Mouse (Mus musculus): ENCODE measurements around the gene Keap1.
"Not testable (repeated sequence)": the region's sequence is repeated elsewhere in the genome, so short reads cannot be mapped to it uniquely, and the experiment has no call there.

Gene Keap1

GRCm38 (mm10) chr9:21233366-21233765 lies 5.8 kb downstream of the Keap1 start:
- no peak for DNase-seq (ENCODE audit: low read depth, low spot score)

- no peak for DNase-seq (ENCODE audit: low read depth, low spot score)
Observed at GRCm38 (mm10) chr9:21232867-21233266, 6.3 kb downstream of the Keap1 start.

- no peak for DNase-seq (ENCODE audit: low read depth, low spot score)
Observed at GRCm38 (mm10) chr9:21231551-21231950, 7.6 kb downstream of the Keap1 start.

- DNase-seq (ENCODE audit: low read depth, low spot score): no peak
Observed at GRCm38 (mm10) chr9:21227342-21227741, 11.8 kb downstream of the Keap1 start.

GRCm38 (mm10) chr9:21225415-21225758 lies 13.8 kb downstream of the Keap1 start:
- DNase-seq (ENCODE audit: low read depth, low spot score): no peak

- DNase-seq (ENCODE audit: low read depth, low spot score): no peak
Observed at GRCm38 (mm10) chr9:21224576-21225414, 14.4 kb downstream of the Keap1 start.

GRCm38 (mm10) chr9:21223906-21224305 lies 15.3 kb downstream of the Keap1 start:
- no peak for DNase-seq (ENCODE audit: low read depth, low spot score)

GRCm38 (mm10) chr9:21223490-21223889 lies 15.7 kb downstream of the Keap1 start:
- DNase-seq (ENCODE audit: low read depth, low spot score): not testable (repeated sequence)

GRCm38 (mm10) chr9:21221383-21221929 lies 17.7 kb downstream of the Keap1 start:
- DNase-seq (ENCODE audit: low read depth, low spot score): no peak

- peak; percentile 80 for DNase-seq (ENCODE audit: low read depth, low spot score)
Observed at GRCm38 (mm10) chr9:21220490-21221382, 18.4 kb downstream of the Keap1 start.

GRCm38 (mm10) chr9:21219820-21220219 lies 19.3 kb downstream of the Keap1 start:
- no peak for DNase-seq (ENCODE audit: low read depth, low spot score)

- DNase-seq (ENCODE audit: low read depth, low spot score): no peak
Observed at GRCm38 (mm10) chr9:21216050-21216841, 22.9 kb downstream of the Keap1 start.

- no peak for DNase-seq (ENCODE audit: low read depth, low spot score)
Observed at GRCm38 (mm10) chr9:21213617-21214190, 25.5 kb downstream of the Keap1 start.

- DNase-seq (ENCODE audit: low read depth, low spot score): no peak
Observed at GRCm38 (mm10) chr9:21211624-21212023, 27.5 kb downstream of the Keap1 start.

- DNase-seq (ENCODE audit: low read depth, low spot score): no peak
Observed at GRCm38 (mm10) chr9:21210821-21211220, 28.3 kb downstream of the Keap1 start.

- no peak for DNase-seq (ENCODE audit: low read depth, low spot score)
Observed at GRCm38 (mm10) chr9:21208626-21209025, 30.5 kb downstream of the Keap1 start.

- DNase-seq (ENCODE audit: low read depth, low spot score): no peak
Observed at GRCm38 (mm10) chr9:21206848-21207247, 32.3 kb downstream of the Keap1 start.

- DNase-seq (ENCODE audit: low read depth, low spot score): no peak
Observed at GRCm38 (mm10) chr9:21204528-21205272, 34.5 kb downstream of the Keap1 start.

- DNase-seq (ENCODE audit: low read depth, low spot score): no peak
Observed at GRCm38 (mm10) chr9:21204156-21204527, 35.0 kb downstream of the Keap1 start.

- DNase-seq (ENCODE audit: low read depth, low spot score): no peak
Observed at GRCm38 (mm10) chr9:21198960-21199359, 40.2 kb downstream of the Keap1 start.

Measured in retina, adult 2 months (tissue).